Mouse (Mus musculus) frontal cortex, postnatal 25 days (tissue): Measurements from ENCODE around the gene Mb.

Experiments
- DNase-seq, 2 experiments: peaks; one replicate each; pipeline ENCODE4 v3.0.0; 2022; ENCODE audit warnings: low spot score in 2 of 2

The Mb gene

GRCm38 (mm10) chr15:77027117-77027516, 23.4 kb downstream of the Mb start:
- DNase-seq = no peak

- no peak for DNase-seq
Measured at GRCm38 (mm10) chr15:77025884-77026583, 24.4 kb downstream of the Mb start.

- no peak for DNase-seq
Measured at GRCm38 (mm10) chr15:77022401-77022957, 28.0 kb downstream of the Mb start.

GRCm38 (mm10) chr15:77021851-77022250, 28.6 kb downstream of the Mb start:
- no peak for DNase-seq

GRCm38 (mm10) chr15:77021056-77021455, 29.4 kb downstream of the Mb start:
- no peak for DNase-seq

GRCm38 (mm10) chr15:77020136-77020535, 30.3 kb downstream of the Mb start:
- DNase-seq = no peak

GRCm38 (mm10) chr15:77019533-77019932, 30.9 kb downstream of the Mb start:
- DNase-seq = no peak

- no peak for DNase-seq
Measured at GRCm38 (mm10) chr15:77018740-77019340, 31.6 kb downstream of the Mb start.

GRCm38 (mm10) chr15:77017897-77018296, 32.6 kb downstream of the Mb start:
- no peak for DNase-seq

GRCm38 (mm10) chr15:77016509-77016908, 34.0 kb downstream of the Mb start:
- no peak for DNase-seq

GRCm38 (mm10) chr15:77014985-77015384, 35.5 kb downstream of the Mb start:
- no peak for DNase-seq

- DNase-seq = no peak
Measured at GRCm38 (mm10) chr15:77014431-77014830, 36.0 kb downstream of the Mb start.

GRCm38 (mm10) chr15:77013753-77014241, 36.7 kb downstream of the Mb start:
- DNase-seq = no peak

GRCm38 (mm10) chr15:77008851-77009250, 41.6 kb downstream of the Mb start:
- no peak for DNase-seq

GRCm38 (mm10) chr15:77003868-77004215, 46.6 kb downstream of the Mb start:
- DNase-seq = peak in 1 of 2 experiments; percentile 29

GRCm38 (mm10) chr15:77003173-77003867, 47.1 kb downstream of the Mb start:
- no peak for DNase-seq

GRCm38 (mm10) chr15:76998878-76999588, 51.4 kb downstream of the Mb start:
- DNase-seq = peak in 1 of 2 experiments; percentile 18

GRCm38 (mm10) chr15:76998048-76998447, 52.4 kb downstream of the Mb start:
- DNase-seq = no peak

- no peak for DNase-seq
Measured at GRCm38 (mm10) chr15:76994413-76994812, 56.1 kb downstream of the Mb start.

GRCm38 (mm10) chr15:76987542-76988094, 62.9 kb downstream of the Mb start:
- DNase-seq = no peak

GRCm38 (mm10) chr15:76987137-76987536, 63.3 kb downstream of the Mb start:
- no peak for DNase-seq

GRCm38 (mm10) chr15:76982745-76983144, 67.7 kb downstream of the Mb start:
- no peak for DNase-seq
